Mouse (Mus musculus): ENCODE data around the gene Gm11549. TPM values are rescaled to one million over a fixed set of nuclear protein-coding genes. Genes with fewer than 3 reads are reported as not detected.

The Gm11549 gene
- polyA plus RNA-seq, 1 experiment from 2014 or later, result 0.05 TPM

Small RNAs within 50 kb of the gene (microRNA-seq; reads per million reads assigned to microRNA genes)
- 1.2 reads per million for gene Mir7009 (ENCODE audit: borderline number of aligned reads)

Other genes starting within 250 kb of the Gm11549 start
- 530 and 536 TPM in 2 replicates for gene Anxa5, start 45.9 kb downstream of the Gm11549 start, polyA plus RNA-seq (2015; fragmentation: Nextera tagmentation; extraction: Ambion mirVana)
- gene 1810062G17Rik, start 45.9 kb downstream of the Gm11549 start, polyA plus RNA-seq (2015; fragmentation: Nextera tagmentation; extraction: Ambion mirVana), result 2.7 and 3.0 TPM in 2 replicates
- gene Exosc9, start 30.8 kb upstream of the Gm11549 start, polyA plus RNA-seq (2015; fragmentation: Nextera tagmentation; extraction: Ambion mirVana), result 50.1 and 56.1 TPM in 2 replicates
- gene Ccna2, start 50.3 kb upstream of the Gm11549 start, polyA plus RNA-seq (2015; fragmentation: Nextera tagmentation; extraction: Ambion mirVana), result 133 and 135 TPM in 2 replicates
- gene Bbs7, start 91.7 kb upstream of the Gm11549 start, polyA plus RNA-seq (2015; fragmentation: Nextera tagmentation; extraction: Ambion mirVana), result 17.5 and 17.9 TPM in 2 replicates
- 3.3 and 3.7 TPM in 2 replicates for gene Trpc3, start 168.4 kb upstream of the Gm11549 start, polyA plus RNA-seq (2015; fragmentation: Nextera tagmentation; extraction: Ambion mirVana)